Mouse (Mus musculus) heart, embryonic 11.5 days (tissue): ENCODE results near the gene Rhoj. TPM values are rescaled to one million over a fixed set of nuclear protein-coding genes. Genes with fewer than 3 reads are reported as not detected.

Experiments
- ATAC-seq: fragments of 200-750 bp; cut with Nextera tagmentation; replicated peaks from 2 replicates; pipeline ENCODE4 v1.8.0; 2017; ENCODE audit warnings: moderate library complexity; ENCODE audit not compliant: insufficient number of reproducible peaks, low FRiP score, low TSS enrichment
- H3K27ac ChIP-seq: fragments of 300-500 bp; sonication (generic); 2 replicates; pipeline ENCODE4 v1.5.1; 2014; ENCODE audit warnings: mild to moderate bottlenecking, low read depth, low read length
- H3K27me3 ChIP-seq: fragments of 300-500 bp; sonication (generic); 2 replicates; pipeline ENCODE4 v1.6.1; 2014; ENCODE audit warnings: mild to moderate bottlenecking, low read length, mixed read lengths; ENCODE audit not compliant: control insufficient read depth, insufficient read depth
- H3K36me3 ChIP-seq: fragments of 300-500 bp; sonication (generic); 2 replicates; pipeline ENCODE4 v1.6.1; 2014; ENCODE audit warnings: mild to moderate bottlenecking, low read length, moderate library complexity, mixed read lengths; ENCODE audit not compliant: control insufficient read depth, insufficient read depth
- H3K4me1 ChIP-seq: fragments of 300-500 bp; sonication (generic); 2 replicates; pipeline ENCODE4 v1.6.1; 2014; ENCODE audit warnings: low read length; ENCODE audit not compliant: control insufficient read depth, insufficient read depth
- H3K4me2 ChIP-seq: fragments of 300-500 bp; sonication (generic); 2 replicates; pipeline ENCODE4 v1.6.1; 2014; ENCODE audit warnings: mild to moderate bottlenecking, moderate library complexity
- H3K4me3 ChIP-seq: fragments of 300-500 bp; sonication (generic); 2 replicates; pipeline ENCODE4 v1.5.1; 2014; ENCODE audit warnings: low read depth, low read length
- H3K9ac ChIP-seq: fragments of 300-500 bp; sonication (generic); 2 replicates; pipeline ENCODE4 v1.6.1; 2014; ENCODE audit warnings: mild to moderate bottlenecking, low read depth, low read length, moderate library complexity
- H3K9me3 ChIP-seq: fragments of 300-500 bp; sonication (generic); replicated peaks from 2 replicates; pipeline ENCODE4 v1.6.1; 2016; ENCODE audit warnings: low read length; ENCODE audit not compliant: control insufficient read depth
- WGBS: fragments of 180-500 bp; shearing (Covaris S2); extraction: QIAGEN DNeasy Blood & Tissue Kit; methylation state at CpG from one replicate; pipeline ENCODE4 v1.1.7; 2014; ENCODE audit not compliant: insufficient replicate concordance; 5-methylcytosine and 5-hydroxymethylcytosine counted together
- polyA plus RNA-seq: library from polyadenylated mRNA; unstranded; fragments of >200 nt; fragmentation: Nextera tagmentation; extraction: Ambion mirVana; gene quantifications from 2 replicates; pipeline ENCODE4 v1.2.1, GENCODE M21; 2014

Gene Rhoj
- polyA plus RNA-seq, 1 experiment from 2014 or later: 33.3 TPM

GRCm38 (mm10) chr12:75449475-75449966 lies 141.4 kb downstream of the Rhoj start:
- Histone ChIP-seq H3K9ac (no peak overlapping the region), H3K36me3 (peaks cover 12% of the 10 kb centered on the region; the same call in 1 of the 2 replicates), H3K9me3 (no peaks in the 10 kb centered on the region), H3K27ac (no peak overlapping the region), H3K27me3 (no peaks in the 10 kb centered on the region), H3K4me3 (no peak overlapping the region), H3K4me1 (no peaks in the 10 kb centered on the region), H3K4me2 (no peak overlapping the region)
- 68% methylated on average over 6 of the region's 6 CpGs for WGBS
- ATAC-seq: no peak

DNA sequence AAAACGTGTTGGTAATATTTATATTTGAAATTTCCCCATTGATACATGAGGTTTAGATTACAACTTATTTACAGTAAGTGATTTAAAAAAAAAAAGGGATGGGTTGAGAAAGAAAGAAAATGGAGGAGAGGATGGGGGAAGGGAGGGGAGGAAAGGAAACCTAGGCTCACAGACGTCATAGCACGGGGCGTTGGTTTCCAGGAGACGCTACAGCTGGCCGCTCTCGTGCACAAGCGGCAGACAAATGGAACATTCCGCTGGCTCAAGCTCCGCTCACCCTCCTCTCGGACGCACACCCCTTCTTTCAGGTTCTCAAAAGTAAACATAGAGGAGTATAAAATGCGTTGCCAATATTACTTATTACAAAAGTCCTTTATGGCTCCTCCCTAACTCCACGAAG lies 141.9 kb downstream of the Rhoj start:
- peaks cover 12% of the 10 kb centered on the region; the same call in 1 of the 2 replicates for H3K36me3 ChIP-seq
- no peak overlapping the region for H3K4me2 ChIP-seq
- H3K4me3 ChIP-seq: no peak overlapping the region
- H3K27ac ChIP-seq: no peak overlapping the region
- WGBS: 76% methylated on average over 14 of the region's 14 CpGs
- H3K9ac ChIP-seq: no peak overlapping the region
- no peaks in the 10 kb centered on the region for H3K27me3 ChIP-seq
- ATAC-seq: no peak
- H3K4me1 ChIP-seq: no peaks in the 10 kb centered on the region
- H3K9me3 ChIP-seq: no peaks in the 10 kb centered on the region

DNA sequence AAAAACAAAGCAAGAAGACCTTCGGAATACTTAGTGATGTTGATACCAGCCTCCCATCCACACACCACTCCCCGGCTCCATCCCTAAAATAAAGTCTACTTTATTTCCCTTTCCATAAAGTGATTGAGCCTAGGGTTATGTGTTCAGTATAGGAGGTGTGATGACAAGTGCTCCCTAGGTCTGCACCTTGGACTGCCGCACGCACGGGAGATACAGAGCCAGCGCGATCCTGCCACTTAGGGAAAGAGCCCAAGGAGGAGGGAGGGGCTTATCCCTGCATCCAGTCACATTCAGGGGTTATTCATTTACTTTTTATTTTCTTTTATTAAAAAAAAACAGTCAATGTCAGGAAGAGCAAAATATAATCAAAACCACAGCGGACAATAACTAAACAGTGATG lies 142.5 kb downstream of the Rhoj start:
- Histone ChIP-seq H3K9ac (no peak overlapping the region), H3K4me3 (no peak overlapping the region), H3K9me3 (no peaks in the 10 kb centered on the region), H3K27ac (no peak overlapping the region), H3K27me3 (no peaks in the 10 kb centered on the region), H3K4me2 (no peak overlapping the region), H3K36me3 (peaks cover 12% of the 10 kb centered on the region; the same call in 1 of the 2 replicates), H3K4me1 (no peaks in the 10 kb centered on the region)
- ATAC-seq: no peak
- WGBS: 87% methylated on average over 8 of the region's 8 CpGs

Other genes with a start within 250 kb of the Rhoj start
- gene Kcnh5, start 131.0 kb upstream of the Rhoj start, polyA plus RNA-seq: 0.06 TPM in 1 of 2 replicates, not detected in the other
- gene Gphb5, start 108.5 kb downstream of the Rhoj start, polyA plus RNA-seq: not detected in 2 replicates